Mouse (Mus musculus): ENCODE results near the gene Bora. TPM values are rescaled to one million over a fixed set of nuclear protein-coding genes. Genes with fewer than 3 reads are reported as not detected.
A peak's percentile ranks its signal among the peaks of the same experiment; 100 is the strongest.
"Not testable (repeated sequence)": the region's sequence is repeated elsewhere in the genome, so short reads cannot be mapped to it uniquely, and the experiment has no call there.

Gene Bora
- total RNA-seq (2021): 1 to 10 TPM; 2.7 to 3.2 TPM
- long read RNA-seq, experiment 1, partial matches to known transcripts: 0 of 4 reads
- long read RNA-seq, experiment 1, other reads (novel, unspliced or antisense): 1 of 4 reads
- long read RNA-seq, experiment 2, partial matches to known transcripts: 1 of 4 reads
- long read RNA-seq, experiment 2, other reads (novel, unspliced or antisense): 3 of 4 reads

DNA sequence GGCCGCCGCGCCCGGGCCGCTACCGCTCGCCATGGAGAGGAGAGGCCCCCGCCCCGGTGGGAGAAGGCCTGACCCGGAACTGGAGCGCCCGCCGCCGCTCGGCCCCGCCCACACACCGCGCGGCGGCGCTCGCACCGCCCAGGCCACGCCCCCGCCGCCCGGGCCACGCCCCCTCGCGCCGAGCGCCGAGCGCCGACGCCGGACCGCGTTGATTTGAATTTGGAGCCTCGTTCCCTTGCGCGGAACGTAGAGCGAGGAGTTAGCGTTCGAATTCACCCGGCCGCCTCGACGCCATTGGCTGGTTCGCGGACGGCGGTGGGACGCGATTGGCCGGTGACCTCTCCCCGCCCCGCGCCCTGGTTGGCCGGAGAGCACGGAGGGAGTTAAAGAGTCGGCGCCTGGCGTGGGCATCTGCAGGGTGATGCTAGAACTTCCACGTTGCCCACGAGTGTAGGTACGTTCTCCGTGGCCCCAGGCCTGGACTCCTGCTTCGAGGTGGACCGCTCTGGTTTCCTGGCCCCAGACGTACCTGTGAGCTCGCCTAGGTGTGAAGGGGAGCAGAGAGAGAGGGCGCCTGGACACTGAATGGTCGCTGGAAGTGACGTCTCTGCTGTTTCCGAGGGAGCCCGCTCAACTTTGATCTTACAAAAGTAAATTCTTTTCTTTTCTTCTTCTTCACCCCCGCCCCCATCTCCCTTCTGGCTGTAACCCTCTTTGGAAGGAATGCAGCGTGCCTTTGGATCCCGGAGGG, at the start of gene Bora, which contains the start of gene Mzt1:
Gene Bora, plus strand, starts transcription at position 192 of the 751 bp plus-strand sequence.
Gene Mzt1, minus strand, starts transcription at position 104 of the 751 bp plus-strand sequence.
- DNase-seq: peak; percentile 89 to 92
- intact Hi-C loops (cut with DNase I): no loop called here

DNA sequence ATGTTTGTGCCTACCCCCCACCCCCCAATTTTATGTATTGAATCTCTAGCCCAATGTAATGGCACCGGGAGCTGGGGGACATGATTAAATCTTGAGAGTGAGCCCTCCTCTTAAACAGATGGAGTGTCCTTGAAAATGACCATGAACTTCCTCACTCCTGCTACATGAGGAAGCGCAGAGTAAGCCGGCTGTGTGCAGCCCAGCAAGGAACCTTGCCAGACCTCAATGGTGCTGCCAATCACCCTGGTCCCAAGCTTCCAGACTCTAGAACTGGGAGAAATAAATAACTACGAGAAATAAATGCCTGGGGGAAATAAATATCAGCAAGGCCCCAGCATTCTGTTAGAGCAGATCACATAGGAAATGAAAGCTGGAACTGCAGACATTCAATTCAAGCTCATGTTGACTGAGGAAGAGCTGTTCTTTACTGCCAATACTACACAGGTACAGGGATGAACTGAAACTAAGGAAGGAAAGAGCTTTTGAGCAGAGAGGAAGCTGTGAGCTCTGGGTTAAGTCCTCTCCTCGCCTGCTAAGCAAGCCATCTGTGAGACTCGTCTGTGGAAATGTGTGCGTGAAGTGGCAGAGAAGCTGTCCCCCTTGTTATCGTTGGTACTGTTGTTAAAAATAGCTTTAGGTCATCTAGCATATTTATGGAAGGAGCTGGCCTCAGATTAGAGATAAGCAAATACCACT, 35.6 kb upstream of the Bora start:
- intact Hi-C loops (cut with DNase I): no loop called here
- peak; percentile 14 to 53 for DNase-seq

DNA sequence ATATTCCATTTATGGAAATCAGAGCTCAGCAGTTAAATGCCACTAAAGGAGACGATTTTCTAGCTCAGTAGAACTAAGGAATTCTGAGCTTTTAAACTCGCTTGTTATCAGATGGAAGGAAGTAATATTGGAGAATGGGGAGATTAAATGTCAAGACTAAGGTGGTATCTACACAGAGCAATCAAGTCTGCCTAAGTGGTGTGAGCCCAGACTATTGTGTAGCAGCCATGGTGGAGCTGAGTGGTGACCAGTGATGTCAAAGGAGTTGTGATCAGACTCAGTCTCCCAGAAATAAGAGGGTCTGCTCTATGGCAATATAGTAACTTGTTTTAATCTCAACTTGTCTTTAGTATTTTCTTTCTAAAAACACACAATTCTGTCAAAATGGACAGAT, 35.1 kb upstream of the Bora start:
- DNase-seq: no peak
- intact Hi-C loops (cut with DNase I): no loop called here

DNA sequence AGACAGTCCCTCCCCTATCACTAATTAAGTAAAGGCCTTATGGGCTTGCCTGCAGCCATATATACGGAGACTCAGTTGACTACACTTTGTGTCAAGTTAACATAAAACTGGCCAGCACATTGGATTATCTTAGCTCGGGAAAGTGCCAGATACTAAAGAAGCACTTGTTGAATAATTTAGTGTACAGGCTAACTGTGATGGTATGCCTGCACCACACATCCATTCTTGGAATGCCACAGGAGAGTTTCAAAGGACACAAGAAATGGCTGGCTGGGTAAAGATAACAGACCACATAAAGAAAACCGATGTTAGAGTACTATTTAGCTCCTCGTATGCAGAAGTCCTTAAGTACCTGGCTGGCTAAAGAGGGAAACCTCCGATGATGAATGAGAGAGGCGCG, 27.3 kb upstream of the Bora start:
- intact Hi-C loops (cut with DNase I): loop anchor here (5.0 kb wide), 1 partner anchor 66 kb away; no protein-coding TSS in a partner anchor
- DNase-seq: no peak

DNA sequence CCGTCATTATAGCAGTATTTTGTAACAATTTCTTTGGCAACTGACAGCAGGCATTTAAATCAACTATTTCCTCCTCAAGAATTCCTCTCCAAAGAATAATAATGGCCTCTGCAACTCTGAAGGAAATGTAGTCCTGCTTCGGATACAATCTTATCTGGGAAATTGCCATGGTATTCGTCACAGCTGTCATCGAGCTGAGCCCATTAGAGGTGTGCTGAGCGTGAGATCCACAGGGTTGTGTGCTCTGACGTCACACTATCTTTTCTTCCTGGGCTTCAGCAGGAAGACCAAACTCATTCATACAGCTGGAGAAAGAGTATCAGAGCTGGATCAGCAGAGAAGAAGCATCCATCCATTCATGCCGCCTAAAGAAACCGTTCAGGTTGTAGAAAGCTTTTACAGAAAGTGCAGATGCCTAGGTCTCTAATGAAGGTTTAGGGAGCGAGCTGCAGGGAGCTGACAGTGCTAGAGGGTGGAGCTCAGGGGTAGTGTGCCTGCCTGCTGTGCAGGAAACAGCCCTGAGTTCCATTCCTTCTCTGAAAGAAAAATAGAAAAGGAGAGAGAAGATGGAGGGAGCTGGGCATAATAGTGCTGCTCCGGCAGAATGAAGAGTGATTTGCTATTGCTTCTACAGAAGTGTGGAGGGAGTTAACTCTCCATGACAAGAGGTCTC, 26.8 kb upstream of the Bora start:
- no peak for DNase-seq
- intact Hi-C loops (cut with DNase I): loop anchor here (5.0 kb wide), 1 partner anchor 67 kb away; no protein-coding TSS in a partner anchor

DNA sequence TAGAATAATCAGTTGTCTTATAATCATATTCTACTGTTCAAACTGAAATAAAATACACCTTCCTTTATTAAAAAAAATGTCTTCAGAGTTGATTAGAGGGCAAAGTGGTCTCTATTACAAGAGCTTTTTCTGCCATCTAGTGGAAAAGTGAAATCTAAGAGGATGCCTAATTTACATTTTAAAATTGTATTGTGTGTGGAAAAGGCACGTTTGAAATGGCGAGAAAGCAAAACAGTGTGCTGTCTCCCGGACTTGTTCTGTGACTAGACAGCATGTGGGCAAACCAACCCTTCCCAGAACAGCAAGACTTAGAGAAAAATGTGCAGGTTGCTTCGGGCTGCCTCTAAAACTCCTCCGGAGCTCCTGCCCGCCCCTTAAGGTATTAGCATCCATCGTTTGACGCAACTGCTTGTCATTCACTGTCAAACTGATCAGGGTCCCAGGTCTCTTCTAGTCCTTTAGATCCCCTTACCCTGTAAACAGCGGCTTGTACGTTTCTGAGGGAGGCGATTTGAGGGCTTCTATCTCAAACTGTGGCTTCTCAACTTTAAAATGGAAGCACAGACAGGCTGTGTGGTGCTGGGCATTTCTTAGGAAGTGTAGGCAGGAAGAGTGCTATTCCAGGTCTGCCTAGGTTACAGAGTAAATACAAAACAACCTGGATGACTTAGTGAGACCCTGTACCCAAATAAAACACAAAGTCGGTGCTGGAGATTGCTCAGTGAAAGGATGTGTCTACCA, 23.5 kb upstream of the Bora start:
- intact Hi-C loops (cut with DNase I): loop anchor here (5.0 to 10.0 kb wide), 2 partner anchors 1438 to 1690 kb away; no protein-coding TSS in a partner anchor
- no peak for DNase-seq

DNA sequence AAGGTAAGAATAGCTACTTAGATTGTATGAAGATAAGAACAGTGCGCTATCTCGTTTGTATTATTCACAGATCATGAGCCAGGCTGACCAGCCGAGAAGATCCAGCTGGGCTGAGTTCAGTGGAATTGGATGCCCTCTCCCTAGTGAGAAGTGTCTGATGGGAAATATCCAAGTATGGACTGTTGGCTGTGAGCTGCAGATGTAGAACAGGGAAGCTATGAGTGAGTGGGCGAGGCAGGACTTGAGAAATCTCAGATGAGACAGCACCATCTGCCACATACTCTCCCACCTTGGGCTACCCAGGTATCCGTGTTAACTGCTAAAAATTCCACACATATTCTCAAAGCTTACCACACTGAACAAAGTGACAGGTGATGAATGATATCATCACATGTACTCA, 16.0 kb upstream of the Bora start:
- intact Hi-C loops (cut with DNase I): loop anchor here (10.0 kb wide), 1 partner anchor 1445 kb away; no protein-coding TSS in a partner anchor
- no peak for DNase-seq

DNA sequence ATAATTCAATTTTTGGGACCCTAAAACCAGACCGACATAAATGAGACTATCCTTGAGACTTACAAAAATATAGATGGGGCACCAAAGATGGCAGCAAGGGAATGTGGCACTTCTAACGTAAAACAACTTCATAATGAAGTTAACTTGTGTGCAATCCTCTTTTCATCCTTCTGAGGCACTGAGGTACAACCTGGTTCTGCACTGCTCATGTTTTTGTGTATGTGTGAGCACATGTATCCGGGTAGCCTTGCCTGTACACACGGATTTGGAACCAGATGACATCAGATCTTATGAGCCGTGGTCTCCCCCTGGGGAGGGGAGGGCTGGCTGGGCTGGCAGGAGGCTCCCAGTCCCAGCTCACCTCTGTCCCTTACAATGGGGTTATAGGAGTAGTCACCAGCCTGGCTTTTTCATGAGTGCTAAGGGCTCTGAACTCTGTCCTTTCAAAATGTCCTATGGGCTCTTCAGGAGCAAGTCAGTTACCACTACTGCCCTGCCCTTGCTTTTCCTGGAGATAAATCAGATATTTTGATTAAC, 14.6 kb upstream of the Bora start:
- intact Hi-C loops (cut with DNase I): no loop called here
- DNase-seq: no peak

DNA sequence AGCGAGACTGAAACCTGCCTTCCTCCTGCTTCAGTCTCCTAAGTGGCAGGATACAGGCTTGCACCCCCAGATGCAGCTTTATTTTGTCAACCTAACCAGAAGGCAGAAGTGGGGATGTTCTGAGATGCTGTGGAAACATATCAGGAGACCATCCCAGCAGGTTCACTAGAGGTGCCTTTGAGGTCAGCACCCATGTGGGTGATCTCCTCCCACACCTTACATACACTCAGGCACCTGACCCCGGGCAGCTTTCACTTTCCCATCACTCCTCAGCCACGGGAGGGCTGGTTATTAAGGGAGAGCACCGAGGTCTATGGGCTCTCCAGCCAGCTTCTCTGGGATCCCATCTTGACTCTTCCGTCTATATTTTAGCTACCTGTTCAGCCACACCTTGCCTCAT, 13.4 kb upstream of the Bora start:
- intact Hi-C loops (cut with DNase I): no loop called here
- DNase-seq: no peak

DNA sequence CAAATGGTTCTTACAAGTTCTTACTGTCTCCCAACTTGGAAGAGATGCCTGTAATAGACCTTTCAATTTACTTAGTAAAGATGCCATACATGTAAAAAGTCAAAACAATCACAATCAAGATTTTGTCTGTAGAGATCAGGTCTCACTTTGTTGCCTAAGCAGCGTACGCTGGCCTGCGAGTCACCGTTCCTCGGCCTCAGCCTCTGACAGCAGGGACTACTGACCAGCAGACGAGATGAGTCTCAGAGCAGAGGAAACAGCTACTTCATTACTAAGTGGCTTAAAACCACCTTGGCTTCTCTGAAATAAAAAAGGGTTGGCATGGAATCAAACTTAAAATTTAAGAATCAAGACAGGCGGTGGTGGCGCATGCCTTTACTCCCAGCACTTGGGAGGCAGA, 11.2 kb upstream of the Bora start:
- intact Hi-C loops (cut with DNase I); DNase-seq: not testable (repeated sequence)

DNA sequence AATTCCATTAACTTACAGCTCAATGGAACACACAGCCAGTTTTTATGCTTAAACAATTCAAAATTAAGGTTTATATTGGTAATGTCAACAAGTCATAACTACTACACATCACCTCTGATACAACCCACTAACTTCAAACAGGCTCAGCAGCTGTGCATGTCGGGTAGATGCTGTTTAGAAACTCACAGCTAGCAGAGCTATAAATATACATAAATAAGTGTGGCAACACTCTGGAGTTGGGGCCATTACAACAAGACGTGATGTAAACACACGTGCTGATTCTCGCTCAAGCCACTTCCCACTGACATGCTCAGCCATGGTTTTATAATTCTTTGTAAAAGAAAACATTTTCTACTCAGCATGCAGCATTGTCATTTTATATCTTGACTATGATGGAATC, 10.0 kb upstream of the Bora start:
- DNase-seq: no peak
- intact Hi-C loops (cut with DNase I): no loop called here

DNA sequence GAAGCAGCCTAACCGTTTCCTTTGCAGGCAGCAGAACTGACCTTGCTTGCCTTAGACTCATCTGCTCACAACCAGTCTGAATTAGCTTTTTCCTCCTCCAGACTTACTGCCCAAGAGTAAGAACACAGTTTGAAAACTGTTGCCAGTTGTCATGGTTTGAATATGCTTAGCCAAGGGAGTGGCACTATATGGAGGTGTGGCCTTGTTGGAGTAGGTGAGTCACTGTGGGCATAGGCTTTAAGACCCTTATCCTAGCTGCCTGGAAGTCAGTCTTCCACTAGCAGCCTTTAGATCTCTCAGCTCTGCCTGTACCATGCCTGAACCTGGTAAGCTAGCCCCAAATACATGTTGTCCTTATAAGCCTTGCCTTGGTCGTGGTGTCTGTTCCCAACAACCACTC, 8.3 kb upstream of the Bora start:
- intact Hi-C loops (cut with DNase I): no loop called here
- DNase-seq: no peak

DNA sequence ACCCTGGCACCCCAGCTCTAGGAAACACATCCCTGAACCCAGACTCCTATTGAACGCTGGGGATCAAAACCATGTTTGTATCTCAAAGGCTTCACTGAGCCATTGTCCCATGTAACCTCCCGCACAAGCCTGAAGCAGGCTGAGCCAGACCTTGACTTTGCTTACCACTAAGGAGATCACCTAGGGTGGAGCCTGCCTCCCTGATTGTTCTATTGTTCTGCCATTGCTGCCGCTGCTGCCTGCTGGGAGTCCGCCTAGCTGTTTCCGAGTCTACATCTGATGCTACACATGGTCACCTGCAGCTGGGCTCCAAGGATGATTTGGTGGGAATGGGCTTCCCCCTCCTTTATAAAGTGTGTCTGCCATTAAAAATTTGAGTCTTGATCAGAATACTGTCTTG, 6.7 kb upstream of the Bora start:
- intact Hi-C loops (cut with DNase I); DNase-seq: not testable (repeated sequence)

DNA sequence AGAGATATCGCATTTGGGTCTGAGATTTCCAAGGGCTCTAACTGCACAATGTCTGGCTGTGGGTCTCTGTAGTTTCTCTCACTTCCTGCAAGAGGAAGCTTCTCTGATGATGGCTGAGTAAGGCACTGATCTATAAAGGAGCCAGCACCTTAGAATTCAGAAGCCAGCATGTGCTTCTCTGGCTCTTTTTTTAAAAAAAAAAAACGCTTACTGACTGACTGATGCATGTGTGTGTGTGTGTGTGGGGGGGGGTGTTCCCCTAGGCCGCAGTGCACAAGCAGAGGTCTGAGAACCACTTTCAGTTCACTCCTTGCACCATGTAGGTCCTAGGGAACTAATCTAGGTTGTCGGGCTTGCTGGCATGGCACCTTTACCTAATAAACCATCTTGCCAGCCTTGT, 4.6 kb upstream of the Bora start:
- DNase-seq: no peak
- intact Hi-C loops (cut with DNase I): loop anchor here (5.0 kb wide), 1 partner anchor 56 kb away; the partner anchor contains the start of genes Dis3 and Pibf1

DNA sequence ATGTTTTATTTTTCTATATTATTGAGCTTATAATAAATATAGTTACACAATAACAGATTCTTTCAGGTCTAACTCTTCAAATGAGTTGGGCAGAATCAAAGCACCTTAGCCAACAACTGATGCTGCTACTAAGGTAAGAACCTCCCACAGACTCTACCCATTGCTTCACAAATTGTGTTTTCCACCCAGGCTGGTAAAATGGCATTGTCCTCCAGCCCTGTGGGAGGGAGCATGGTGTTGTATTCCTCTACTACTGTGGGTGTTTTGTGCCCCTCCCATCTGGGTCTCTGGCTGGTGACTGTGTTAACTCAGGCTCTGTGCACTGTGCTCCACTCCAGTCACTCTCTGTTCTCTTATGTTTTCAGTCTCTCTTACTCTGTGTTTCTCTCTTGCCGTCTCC, 2.5 kb upstream of the Bora start:
- no peak for DNase-seq
- intact Hi-C loops (cut with DNase I): loop anchor here (5.0 kb wide), 1 partner anchor 54 kb away; the partner anchor contains the start of genes Dis3 and Pibf1

DNA sequence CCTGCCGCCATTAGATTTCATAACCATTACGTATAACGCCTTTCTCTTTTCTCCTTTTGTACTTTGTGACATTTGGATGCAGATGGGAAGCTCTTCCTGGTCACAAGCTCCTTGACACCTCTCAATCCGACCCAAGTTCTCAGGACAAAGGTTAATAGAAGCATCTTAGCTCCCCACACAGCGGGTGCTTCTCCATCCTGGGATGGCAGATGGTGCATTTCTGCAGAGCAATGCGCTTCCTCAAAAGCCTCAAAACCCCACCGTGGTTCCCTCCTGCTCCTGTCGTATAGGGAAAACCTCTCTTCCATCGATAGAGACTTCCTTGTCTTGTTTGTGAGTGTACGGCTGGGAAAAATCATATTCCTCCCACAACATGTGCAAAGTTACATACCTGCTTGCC, 1.9 kb upstream of the Bora start:
- intact Hi-C loops (cut with DNase I): loop anchor here (5.0 kb wide), 1 partner anchor 53 kb away; the partner anchor contains the start of genes Dis3 and Pibf1
- no peak for DNase-seq

DNA sequence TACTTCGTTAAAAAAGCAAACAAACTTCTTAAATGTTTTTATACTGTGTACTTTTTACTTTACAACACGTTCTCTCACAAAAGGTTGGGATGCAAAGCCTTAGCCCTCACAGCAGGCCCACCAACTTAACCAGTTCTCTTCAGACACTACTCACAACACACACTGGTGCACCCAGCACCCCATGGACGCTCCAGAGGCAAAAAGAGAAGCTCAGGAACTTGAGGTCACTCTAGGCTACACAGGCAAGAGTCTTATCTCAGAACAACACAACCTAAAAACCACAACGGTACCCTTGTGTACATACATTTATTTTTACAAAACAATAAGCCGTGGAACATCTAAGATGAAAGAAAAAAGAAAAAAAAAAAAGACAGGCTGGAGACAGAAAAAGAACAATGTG, 1.3 kb upstream of the Bora start:
- intact Hi-C loops (cut with DNase I): loop anchor here (5.0 kb wide), 1 partner anchor 53 kb away; the partner anchor contains the start of genes Dis3 and Pibf1

DNA sequence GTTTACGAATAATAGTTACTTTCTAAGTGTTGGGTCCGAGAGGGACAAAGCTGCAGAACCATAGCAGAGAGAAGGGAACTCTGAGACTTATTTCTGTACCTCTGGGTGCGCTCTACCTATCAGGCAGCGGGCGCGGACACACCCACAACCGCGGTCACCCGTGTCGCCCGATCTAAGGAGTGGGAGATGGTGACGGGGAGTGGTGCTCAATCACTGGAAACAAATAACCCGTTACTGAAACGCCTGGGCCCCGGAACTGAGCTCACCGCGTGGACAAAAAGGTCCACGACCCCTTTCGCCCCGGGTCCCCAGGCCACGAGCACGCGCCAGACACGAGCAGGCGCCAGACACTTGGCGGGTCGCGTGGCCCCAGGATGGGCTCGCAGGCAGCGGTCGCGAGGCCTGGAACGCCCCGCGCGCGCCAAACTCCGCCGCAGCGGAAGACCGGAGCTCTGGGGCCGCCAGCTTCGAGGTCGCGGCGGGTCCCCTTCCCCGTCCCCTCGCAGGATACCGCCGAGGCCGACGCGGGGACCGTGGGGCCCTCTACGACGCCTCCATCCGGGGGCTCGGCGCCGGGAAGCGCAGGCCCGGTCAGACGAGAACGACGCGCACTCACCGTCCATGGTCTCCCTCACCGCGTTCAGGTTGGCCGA, 518 bp upstream of the Bora start:
- DNase-seq: no peak
- intact Hi-C loops (cut with DNase I): no loop called here

More for the DNA sequence above, 1.3 kb upstream of the Bora start:
- DNase-seq: no peak

DNA sequence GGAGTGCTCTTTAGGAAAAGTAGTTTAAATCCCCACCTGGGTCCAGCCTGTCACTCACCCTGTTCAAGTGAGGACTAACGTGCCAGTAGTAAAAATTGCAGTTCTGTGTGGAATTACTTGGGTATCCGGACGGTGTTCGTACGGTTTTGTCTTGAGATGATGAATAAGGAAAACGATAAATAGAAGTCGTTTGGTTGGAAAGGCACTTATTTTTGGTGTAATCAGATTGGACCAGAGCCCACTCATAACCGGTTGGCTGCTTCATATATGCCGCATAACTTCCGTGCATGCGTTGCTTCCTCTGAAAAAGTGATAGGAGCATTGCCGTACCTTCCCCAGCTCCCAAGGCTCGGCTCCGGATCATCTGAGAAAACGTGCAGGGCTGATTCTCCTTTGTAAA, 760 bp downstream of the Bora start:
- intact Hi-C loops (cut with DNase I): no loop called here
- DNase-seq: no peak

Data from heart, postnatal 14 days (tissue).